16 mouse cellular contexts compared by ENCODE assay signal in genomic region chr5:133167576-133167975, GRCm38 (mm10).
DNase-seq lines count a peak whose midpoint lies in the region; ATAC-seq and TF ChIP-seq lines count a peak whose summit lies in the region.
"Had no signal": no experiment of that assay in that cellular context is flagged by ENCODE, and none has a peak within 500 bp of the region (broad histone marks: within the 10 kb centered on the region; RNA-seq: fewer than 3 reads in every experiment).

No protein-coding gene starts in this region.

- TF ChIP-seq CTCF in lung, embryonic 14.5 days (IDR thresholded peaks at IDR 0.05; ENCODE audit: low read depth), result no peak
- TF ChIP-seq CTCF in kidney, adult 2 months (conservative IDR thresholded peaks at IDR 0.05; ENCODE audit: insufficient read depth, insufficient read length, low read depth, low read length), result no peak

- H3K36me3 ChIP-seq in embryonic facial prominence, embryonic 14.5 days (ENCODE audit: control insufficient read depth, insufficient read depth, low read length), result no peaks in the 10 kb centered on the region
- H3K36me3 ChIP-seq in embryonic facial prominence, embryonic 10.5 days (replicated peaks), result no peaks in the 10 kb centered on the region
- no peaks in the 10 kb centered on the region for H3K36me3 ChIP-seq in lung, embryonic 14.5 days (ENCODE audit: insufficient read depth)
- H3K36me3 ChIP-seq in limb, embryonic 10.5 days, result no peaks in the 10 kb centered on the region
- no peaks in the 10 kb centered on the region for H3K36me3 ChIP-seq in stomach, embryonic 16.5 days (ENCODE audit: control insufficient read depth, insufficient read depth, low read length)
- no peaks in the 10 kb centered on the region for H3K36me3 ChIP-seq in kidney, adult 2 months (ENCODE audit: control insufficient read depth, insufficient read depth, low read length)
- H3K36me3 ChIP-seq: forebrain, embryonic 12.5 days; hindbrain, embryonic 10.5 days; kidney, embryonic 15.5 days had no signal

- H3K27me3 ChIP-seq in embryonic facial prominence, embryonic 14.5 days (replicated peaks; ENCODE audit: control insufficient read depth, insufficient read depth, low read length), result no peaks in the 10 kb centered on the region
- 0 out of 2 replicates have a peak, but pooled peaks cover 5% of the 10 kb centered on the region for H3K27me3 ChIP-seq in embryonic facial prominence, embryonic 10.5 days (replicated peaks; ENCODE audit: low read depth, poor library complexity, severe bottlenecking)
- H3K27me3 ChIP-seq in lung, embryonic 14.5 days (ENCODE audit: insufficient read depth, low read length), result no peaks in the 10 kb centered on the region
- H3K27me3 ChIP-seq in limb, embryonic 10.5 days (ENCODE audit: low read depth, poor library complexity, severe bottlenecking), result no peaks in the 10 kb centered on the region
- H3K27me3 ChIP-seq in stomach, embryonic 16.5 days (ENCODE audit: control insufficient read depth, insufficient read depth, low read length), result no peaks in the 10 kb centered on the region
- no peaks in the 10 kb centered on the region; the same call in 1 of the 2 replicates for H3K27me3 ChIP-seq in kidney, adult 2 months (replicated peaks; ENCODE audit: control insufficient read depth, insufficient read depth, low read length)
- H3K27me3 ChIP-seq: forebrain, embryonic 12.5 days; kidney, embryonic 15.5 days; Patski had no signal

- no peak overlapping the region for H3K9ac ChIP-seq in embryonic facial prominence, embryonic 14.5 days (ENCODE audit: low read depth, low read length)
- no peak overlapping the region for H3K9ac ChIP-seq in lung, embryonic 14.5 days
- no peak overlapping the region for H3K9ac ChIP-seq in stomach, embryonic 16.5 days (ENCODE audit: low read length)
- H3K9ac ChIP-seq: forebrain, embryonic 12.5 days; kidney, embryonic 15.5 days had no signal

- TF ChIP-seq POLR2A in kidney, adult 2 months (IDR thresholded peaks at IDR 0.05; ENCODE audit: low read depth, low read length), result no peak

- peaks cover 10% of the 10 kb centered on the region for H3K4me1 ChIP-seq in embryonic facial prominence, embryonic 14.5 days (ENCODE audit: control insufficient read depth, insufficient read depth, low read length)
- H3K4me1 ChIP-seq in embryonic facial prominence, embryonic 10.5 days, result peaks cover 24% of the 10 kb centered on the region
- H3K4me1 ChIP-seq in lung, embryonic 14.5 days (ENCODE audit: insufficient read depth), result peaks cover 4% of the 10 kb centered on the region
- H3K4me1 ChIP-seq in limb, embryonic 10.5 days, result peaks cover 42% of the 10 kb centered on the region
- H3K4me1 ChIP-seq in stomach, embryonic 16.5 days (ENCODE audit: control insufficient read depth, insufficient read depth, low read length), result peaks cover 17% of the 10 kb centered on the region
- H3K4me1 ChIP-seq in kidney, adult 2 months (ENCODE audit: control insufficient read depth, insufficient read depth, low read length), result no peaks in the 10 kb centered on the region

- DNase-seq in embryonic facial prominence, embryonic 14.5 days (ENCODE audit: low spot score), result no peak
- DNase-seq in embryonic facial prominence, embryonic 10.5 days (ENCODE audit: low spot score), result no peak
- DNase-seq in lung, embryonic 14.5 days, result no peak
- no peak for DNase-seq in lung, postnatal 10 days
- no peak for DNase-seq in limb, embryonic 10.5 days (ENCODE audit: low spot score)
- no peak for DNase-seq in adipocyte (ENCODE audit: low spot score)
- no peak for DNase-seq in kidney, adult 2 months
- DNase-seq: adrenal gland, postnatal 10 days; cerebellum, adult 9-10 months; heart, adult 2 months; spleen, adult 18-20 months had no signal

- 29% methylated on average over 2 of the region's 2 CpGs for WGBS in embryonic facial prominence, embryonic 14.5 days
- WGBS in embryonic facial prominence, embryonic 10.5 days, result 34% methylated on average over 2 of the region's 2 CpGs
- WGBS in lung, embryonic 14.5 days, result 68% methylated on average over 2 of the region's 2 CpGs
- WGBS in limb, embryonic 10.5 days, result 50% methylated on average over 2 of the region's 2 CpGs
- 53% methylated on average over 2 of the region's 2 CpGs for WGBS in stomach, embryonic 16.5 days
- WGBS in kidney, adult 2 months, result 65% methylated on average over 2 of the region's 2 CpGs

- no peak overlapping the region for H3K4me3 ChIP-seq in embryonic facial prominence, embryonic 14.5 days (ENCODE audit: low read depth, low read length)
- no peak overlapping the region for H3K4me3 ChIP-seq in embryonic facial prominence, embryonic 10.5 days
- no peak overlapping the region for H3K4me3 ChIP-seq in lung, embryonic 14.5 days (ENCODE audit: low read depth, low read length)
- H3K4me3 ChIP-seq in limb, embryonic 10.5 days, result no peak overlapping the region
- H3K4me3 ChIP-seq in stomach, embryonic 16.5 days (replicated peaks; ENCODE audit: low read length), result no peak overlapping the region
- no peak overlapping the region for H3K4me3 ChIP-seq in kidney, adult 2 months (ENCODE audit: insufficient read depth, low read depth, low read length)
- H3K4me3 ChIP-seq: forebrain, embryonic 12.5 days; heart, adult 2 months; hindbrain, embryonic 10.5 days; kidney, embryonic 15.5 days had no signal

- H3K27ac ChIP-seq in embryonic facial prominence, embryonic 14.5 days (replicated peaks; ENCODE audit: low read depth, low read length), result peak overlapping the region; percentile 35; the same call in 1 of the 2 replicates
- H3K27ac ChIP-seq in embryonic facial prominence, embryonic 10.5 days (replicated peaks), result no peak overlapping the region
- peak overlapping the region; percentile 40; the same call in 1 of the 2 replicates for H3K27ac ChIP-seq in lung, embryonic 14.5 days (ENCODE audit: low read depth)
- H3K27ac ChIP-seq in limb, embryonic 10.5 days, result peak overlapping the region; percentile 78
- peak overlapping the region; percentile 51; the same call in 1 of the 2 replicates for H3K27ac ChIP-seq in stomach, embryonic 16.5 days (ENCODE audit: low read length)
- H3K27ac ChIP-seq in kidney, adult 2 months (ENCODE audit: insufficient read depth, low read depth, low read length), result no peak overlapping the region
- H3K27ac ChIP-seq: forebrain, embryonic 12.5 days; heart, adult 2 months; hindbrain, embryonic 10.5 days; kidney, embryonic 15.5 days had no signal

- H3K4me2 ChIP-seq in embryonic facial prominence, embryonic 14.5 days (ENCODE audit: low read depth, low read length), result no peak overlapping the region
- no peak overlapping the region for H3K4me2 ChIP-seq in lung, embryonic 14.5 days
- H3K4me2 ChIP-seq in stomach, embryonic 16.5 days (ENCODE audit: low read depth, low read length), result no peak overlapping the region
- H3K4me2 ChIP-seq: forebrain, embryonic 12.5 days; kidney, embryonic 15.5 days had no signal

- no peak for ATAC-seq in embryonic facial prominence, embryonic 14.5 days (ENCODE audit: low read depth)
- ATAC-seq in lung, embryonic 14.5 days (ENCODE audit: insufficient read depth), result no peak
- no peak for ATAC-seq in stomach, embryonic 16.5 days (ENCODE audit: insufficient read depth, low FRiP score)
- ATAC-seq: Patski had no signal

- H3K9me3 ChIP-seq in embryonic facial prominence, embryonic 14.5 days (ENCODE audit: control insufficient read depth, low read length), result no peaks in the 10 kb centered on the region
- no peaks in the 10 kb centered on the region for H3K9me3 ChIP-seq in embryonic facial prominence, embryonic 10.5 days
- H3K9me3 ChIP-seq in lung, embryonic 14.5 days (ENCODE audit: low read depth, low read length), result no peaks in the 10 kb centered on the region
- no peaks in the 10 kb centered on the region for H3K9me3 ChIP-seq in limb, embryonic 10.5 days (replicated peaks)
- H3K9me3 ChIP-seq in stomach, embryonic 16.5 days (replicated peaks; ENCODE audit: control insufficient read depth, low read length), result no peaks in the 10 kb centered on the region
- H3K9me3 ChIP-seq: forebrain, embryonic 12.5 days; hindbrain, embryonic 10.5 days; kidney, embryonic 15.5 days had no signal

Comparison
In these comparisons a context has a peak if more than half of its experiments do, and no peak if none do; other contexts are left out.
1. H3K27ac ChIP-seq: peak in embryonic facial prominence, embryonic 14.5 days (single experiment), lung, embryonic 14.5 days (single experiment), limb, embryonic 10.5 days (single experiment) and stomach, embryonic 16.5 days (single experiment); none in embryonic facial prominence, embryonic 10.5 days (single experiment) and kidney, adult 2 months (single experiment).